Mouse (Mus musculus): ENCODE results near the gene Rnpepl1.

DNA sequence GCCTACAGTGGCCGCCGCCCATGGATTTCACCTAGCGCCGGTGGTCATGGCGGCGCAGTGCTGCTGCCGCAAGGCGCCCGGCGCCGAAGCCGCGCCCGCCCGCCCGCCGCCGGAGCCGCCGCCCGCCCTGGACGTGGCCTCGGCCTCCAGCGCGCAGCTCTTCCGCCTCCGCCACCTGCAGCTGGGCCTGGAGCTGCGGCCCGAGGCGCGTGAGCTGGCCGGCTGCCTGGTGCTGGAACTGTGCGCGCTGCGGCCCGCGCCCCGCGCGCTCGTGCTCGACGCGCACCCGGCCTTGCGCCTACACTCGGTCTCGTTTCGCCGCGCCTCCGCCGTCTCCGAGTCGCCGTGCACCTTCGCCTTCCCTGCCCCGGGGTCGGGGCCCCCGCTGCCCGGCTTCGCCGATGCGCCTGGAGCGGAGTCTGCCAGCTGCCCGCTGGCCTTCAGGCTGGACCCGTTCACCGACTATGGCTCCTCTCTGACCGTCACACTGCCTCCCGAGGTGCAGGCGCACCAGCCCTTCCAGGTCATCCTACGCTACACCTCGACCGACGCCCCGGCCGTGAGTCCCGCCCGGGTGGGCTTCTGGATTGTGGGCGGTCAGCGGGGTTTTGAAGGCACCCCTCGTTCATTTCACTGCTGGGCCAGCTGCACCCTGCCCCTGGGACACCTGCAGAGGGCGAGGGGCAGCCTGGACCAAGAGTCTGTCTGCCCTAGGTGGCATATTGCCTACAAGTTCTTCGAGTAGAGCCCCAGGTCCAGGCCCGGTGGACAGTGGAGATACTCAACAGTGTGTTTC, 540 bp downstream of the Rnpepl1 start:
- no peak for TF ChIP-seq CTCF (IDR thresholded peaks at IDR 0.05; ENCODE audit: control insufficient read depth, insufficient read depth, insufficient replicate concordance, low read depth, low read length)
- no peak; the same call in 1 of the 2 replicates for TF ChIP-seq POLR2A (IDR thresholded peaks at IDR 0.05; ENCODE audit: control insufficient read depth, low read depth, low read length)
